Mouse (Mus musculus): ENCODE data around the gene S100a7a. TPM values are rescaled to one million over a fixed set of nuclear protein-coding genes. Genes with fewer than 3 reads are reported as not detected.

The S100a7a gene
- polyA plus RNA-seq, 1 experiment = 0.42 TPM

DNA sequence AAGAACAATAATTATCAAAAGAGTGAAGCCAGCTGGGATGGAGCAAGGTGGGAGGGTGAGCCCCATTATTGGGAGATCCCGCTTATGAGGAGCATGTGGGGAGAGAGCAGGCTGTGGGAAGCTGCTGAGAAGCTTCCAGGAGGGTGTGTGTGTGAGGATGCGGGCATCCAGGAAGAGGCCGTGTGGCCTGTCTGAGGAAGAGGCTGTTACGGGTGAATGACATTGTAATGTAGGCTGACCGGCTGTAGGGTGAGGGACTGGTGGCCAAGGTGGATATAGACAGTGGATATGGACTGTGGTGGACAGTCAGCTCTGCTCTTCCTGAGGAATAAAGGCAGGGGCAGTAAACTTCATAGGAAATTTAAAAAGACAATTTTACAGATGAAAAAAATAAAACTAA lies 28.3 kb upstream of the S100a7a start:
- WGBS = 96% methylated on average over 5 of the region's 5 CpGs
- Histone ChIP-seq H3K27me3 (ENCODE audit: control insufficient read depth, insufficient read depth, low read length) (no peaks in the 10 kb centered on the region), H3K4me3 (ENCODE audit: control insufficient read depth, insufficient read depth, low read length) (no peak overlapping the region), H3K36me3 (ENCODE audit: control insufficient read depth, insufficient read depth, low read length) (no peaks in the 10 kb centered on the region), H3K27ac (ENCODE audit: control insufficient read depth, insufficient read depth, low read length) (no peak overlapping the region), H3K4me1 (replicated peaks; ENCODE audit: control insufficient read depth, insufficient read depth, low read length) (peaks cover 17% of the 10 kb centered on the region)
- DNase-seq = no peak
- TF ChIP-seq CTCF (IDR thresholded peaks at IDR 0.05; ENCODE audit: borderline replicate concordance, control insufficient read depth, extremely low read depth, insufficient read depth, low read length, poor library complexity) (no peak), POLR2A (IDR thresholded peaks at IDR 0.05; ENCODE audit: control insufficient read depth, extremely low read depth, insufficient read depth, low read length, poor library complexity) (no peak)

DNA sequence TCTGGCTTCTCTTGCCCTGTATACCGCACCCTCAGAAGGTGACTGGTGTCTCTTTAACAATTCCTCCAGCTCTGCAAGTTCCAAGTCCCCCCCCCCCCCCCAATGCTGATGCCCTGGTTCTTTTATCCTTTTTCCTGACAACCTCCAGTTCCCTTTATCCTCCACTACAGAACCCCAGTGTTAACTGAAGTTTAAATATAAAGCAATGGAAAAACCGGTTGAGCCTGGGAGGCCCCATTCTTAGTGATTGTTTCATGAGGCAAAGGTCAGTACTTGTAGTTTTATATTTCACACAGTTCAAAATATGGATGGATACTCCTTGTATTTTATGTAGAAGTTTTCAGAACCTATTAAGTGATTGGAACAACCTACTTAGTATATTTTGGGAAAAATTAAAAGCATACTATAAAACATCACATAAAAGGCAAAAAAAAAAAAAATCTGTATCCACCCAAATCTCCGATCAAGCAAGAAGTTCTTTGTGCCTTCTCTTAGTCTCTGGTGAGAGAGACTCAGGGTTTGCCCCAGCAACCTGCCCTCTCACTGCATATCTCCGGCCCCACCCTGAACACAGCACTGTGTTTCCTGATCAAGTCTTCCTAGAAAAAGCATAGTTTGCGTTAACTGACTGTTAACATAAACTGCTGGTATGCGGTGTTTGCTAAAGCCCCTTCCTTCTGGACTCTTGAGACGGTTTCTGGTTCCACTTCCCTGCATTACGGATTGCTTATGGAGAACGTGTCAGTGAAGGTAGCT lies 27.4 kb upstream of the S100a7a start:
- WGBS = 93% methylated on average over 9 of the region's 9 CpGs
- no peaks in the 10 kb centered on the region for H3K36me3 ChIP-seq (ENCODE audit: control insufficient read depth, insufficient read depth, low read length)
- DNase-seq = no peak
- no peak overlapping the region for H3K27ac ChIP-seq (ENCODE audit: control insufficient read depth, insufficient read depth, low read length)
- TF ChIP-seq POLR2A (IDR thresholded peaks at IDR 0.05; ENCODE audit: control insufficient read depth, extremely low read depth, insufficient read depth, low read length, poor library complexity) = no peak
- no peak for TF ChIP-seq CTCF (IDR thresholded peaks at IDR 0.05; ENCODE audit: borderline replicate concordance, control insufficient read depth, extremely low read depth, insufficient read depth, low read length, poor library complexity)
- no peaks in the 10 kb centered on the region for H3K27me3 ChIP-seq (ENCODE audit: control insufficient read depth, insufficient read depth, low read length)
- no peak overlapping the region for H3K4me3 ChIP-seq (ENCODE audit: control insufficient read depth, insufficient read depth, low read length)
- H3K4me1 ChIP-seq (replicated peaks; ENCODE audit: control insufficient read depth, insufficient read depth, low read length) = peaks cover 14% of the 10 kb centered on the region

DNA sequence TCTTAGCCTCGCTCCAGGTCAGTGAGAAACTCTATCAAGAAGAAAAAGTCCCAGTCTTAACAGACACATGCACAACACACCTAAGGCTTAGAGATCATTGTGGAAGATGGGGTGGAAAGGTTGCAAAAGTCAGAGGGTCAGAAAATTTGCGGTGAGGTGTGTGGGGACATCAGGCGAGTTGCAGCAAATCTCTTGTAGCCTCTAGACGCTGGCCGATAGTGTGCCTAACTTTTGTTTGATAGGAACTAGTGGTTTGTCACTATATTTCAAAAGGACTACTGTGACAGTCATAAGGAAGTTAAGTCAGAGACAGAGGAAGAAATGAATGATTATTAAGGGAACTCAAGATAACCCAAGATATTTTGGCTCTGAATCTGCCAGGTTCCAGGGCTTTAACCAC lies 26.5 kb upstream of the S100a7a start:
- TF ChIP-seq CTCF (IDR thresholded peaks at IDR 0.05; ENCODE audit: borderline replicate concordance, control insufficient read depth, extremely low read depth, insufficient read depth, low read length, poor library complexity) (no peak), POLR2A (IDR thresholded peaks at IDR 0.05; ENCODE audit: control insufficient read depth, extremely low read depth, insufficient read depth, low read length, poor library complexity) (no peak)
- Histone ChIP-seq H3K27me3 (ENCODE audit: control insufficient read depth, insufficient read depth, low read length) (no peaks in the 10 kb centered on the region), H3K27ac (ENCODE audit: control insufficient read depth, insufficient read depth, low read length) (no peak overlapping the region), H3K4me3 (ENCODE audit: control insufficient read depth, insufficient read depth, low read length) (no peak overlapping the region), H3K4me1 (replicated peaks; ENCODE audit: control insufficient read depth, insufficient read depth, low read length) (peaks cover 10% of the 10 kb centered on the region), H3K36me3 (ENCODE audit: control insufficient read depth, insufficient read depth, low read length) (no peaks in the 10 kb centered on the region)
- no peak for DNase-seq
- 87% methylated on average over 5 of the region's 5 CpGs for WGBS

DNA sequence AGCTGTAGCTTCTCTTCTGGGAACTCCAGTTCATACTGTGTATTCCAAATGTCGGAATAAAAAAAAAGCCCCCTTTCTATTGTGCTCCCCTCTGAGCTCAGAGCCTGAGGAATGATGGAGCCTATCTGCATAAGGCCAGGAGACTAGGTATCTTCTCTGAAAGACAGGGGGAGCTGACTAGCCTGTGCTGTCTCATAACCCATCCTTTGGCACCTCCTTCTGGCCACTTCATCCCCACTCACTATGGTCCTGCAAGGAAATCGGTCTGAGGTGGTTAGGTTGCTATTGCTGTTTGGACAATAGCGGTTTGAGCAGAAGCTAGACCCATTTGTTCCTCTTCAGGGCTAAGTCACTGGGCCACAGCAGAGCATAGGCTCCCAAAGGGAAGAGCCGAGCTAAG lies 26.0 kb upstream of the S100a7a start:
- H3K27me3 ChIP-seq (ENCODE audit: control insufficient read depth, insufficient read depth, low read length) = no peaks in the 10 kb centered on the region
- TF ChIP-seq CTCF (IDR thresholded peaks at IDR 0.05; ENCODE audit: borderline replicate concordance, control insufficient read depth, extremely low read depth, insufficient read depth, low read length, poor library complexity) (no peak), POLR2A (IDR thresholded peaks at IDR 0.05; ENCODE audit: control insufficient read depth, extremely low read depth, insufficient read depth, low read length, poor library complexity) (no peak)
- no peak overlapping the region for H3K4me3 ChIP-seq (ENCODE audit: control insufficient read depth, insufficient read depth, low read length)
- 77% methylated on average over 4 of the region's 4 CpGs for WGBS
- no peaks in the 10 kb centered on the region for H3K36me3 ChIP-seq (ENCODE audit: control insufficient read depth, insufficient read depth, low read length)
- no peak for DNase-seq
- H3K27ac ChIP-seq (ENCODE audit: control insufficient read depth, insufficient read depth, low read length) = no peak overlapping the region
- H3K4me1 ChIP-seq (replicated peaks; ENCODE audit: control insufficient read depth, insufficient read depth, low read length) = peaks cover 10% of the 10 kb centered on the region

DNA sequence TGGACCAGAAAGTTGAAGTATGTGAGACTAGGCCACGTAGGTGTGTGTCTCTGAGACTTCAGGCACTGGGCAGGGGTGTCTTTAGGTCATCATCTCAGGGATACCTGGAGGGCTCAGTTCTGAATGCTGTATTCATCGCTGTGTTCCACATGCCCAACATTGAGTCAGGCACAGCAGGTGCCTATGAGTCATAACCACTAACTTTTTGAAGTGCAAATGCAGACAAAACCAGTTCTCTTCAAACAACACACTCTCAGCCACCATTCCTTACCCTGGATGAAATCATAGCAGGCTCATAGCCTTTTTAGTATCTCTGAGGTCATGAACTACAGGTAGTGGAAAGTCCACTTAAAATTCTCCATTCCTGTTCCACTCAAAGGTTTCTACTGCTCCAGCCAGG lies 24.5 kb upstream of the S100a7a start:
- Histone ChIP-seq H3K4me3 (ENCODE audit: control insufficient read depth, insufficient read depth, low read length) (no peak overlapping the region), H3K4me1 (replicated peaks; ENCODE audit: control insufficient read depth, insufficient read depth, low read length) (no peaks in the 10 kb centered on the region), H3K27me3 (ENCODE audit: control insufficient read depth, insufficient read depth, low read length) (no peaks in the 10 kb centered on the region), H3K36me3 (ENCODE audit: control insufficient read depth, insufficient read depth, low read length) (no peaks in the 10 kb centered on the region), H3K27ac (ENCODE audit: control insufficient read depth, insufficient read depth, low read length) (no peak overlapping the region)
- WGBS = 80% methylated on average over 2 of the region's 2 CpGs
- DNase-seq = no peak
- no peak for TF ChIP-seq CTCF (IDR thresholded peaks at IDR 0.05; ENCODE audit: borderline replicate concordance, control insufficient read depth, extremely low read depth, insufficient read depth, low read length, poor library complexity)

DNA sequence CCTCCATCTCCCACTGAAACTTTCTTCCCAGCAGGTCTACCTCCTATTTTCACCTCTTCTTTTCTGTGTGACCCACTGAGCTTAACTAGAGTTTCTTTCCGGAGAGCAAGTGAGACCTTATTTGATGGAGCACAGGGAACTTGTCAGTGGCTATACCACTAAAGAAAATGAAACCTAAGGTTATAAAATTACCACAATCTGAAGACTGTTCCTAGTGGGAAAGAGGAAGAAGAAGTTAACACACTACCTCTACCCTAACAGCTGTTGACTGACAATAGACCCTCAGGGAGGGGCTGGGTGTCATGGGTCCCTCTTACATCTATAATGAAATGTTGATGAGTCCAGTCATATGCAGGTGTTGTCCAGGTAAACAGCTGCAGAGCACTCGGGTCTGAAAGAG lies 21.8 kb upstream of the S100a7a start:
- Histone ChIP-seq H3K27me3 (ENCODE audit: control insufficient read depth, insufficient read depth, low read length) (no peaks in the 10 kb centered on the region), H3K36me3 (ENCODE audit: control insufficient read depth, insufficient read depth, low read length) (no peaks in the 10 kb centered on the region), H3K4me1 (replicated peaks; ENCODE audit: control insufficient read depth, insufficient read depth, low read length) (no peaks in the 10 kb centered on the region), H3K4me3 (ENCODE audit: control insufficient read depth, insufficient read depth, low read length) (no peak overlapping the region), H3K27ac (ENCODE audit: control insufficient read depth, insufficient read depth, low read length) (no peak overlapping the region)
- DNase-seq = no peak
- 40% methylated on average over 2 of the region's 2 CpGs for WGBS
- TF ChIP-seq CTCF (IDR thresholded peaks at IDR 0.05; ENCODE audit: borderline replicate concordance, control insufficient read depth, extremely low read depth, insufficient read depth, low read length, poor library complexity) (no peak), POLR2A (IDR thresholded peaks at IDR 0.05; ENCODE audit: control insufficient read depth, extremely low read depth, insufficient read depth, low read length, poor library complexity) (no peak)

Measured in thymus, adult 2 months (tissue).